Mouse (Mus musculus) right cerebral cortex, adult 18-20 months (tissue): ENCODE data around the gene Necap1.

Source experiments
- DNase-seq: peaks from one replicate; pipeline ENCODE4 v3.0.0; 2022; ENCODE audit warnings: mixed read lengths

The Necap1 gene

DNA sequence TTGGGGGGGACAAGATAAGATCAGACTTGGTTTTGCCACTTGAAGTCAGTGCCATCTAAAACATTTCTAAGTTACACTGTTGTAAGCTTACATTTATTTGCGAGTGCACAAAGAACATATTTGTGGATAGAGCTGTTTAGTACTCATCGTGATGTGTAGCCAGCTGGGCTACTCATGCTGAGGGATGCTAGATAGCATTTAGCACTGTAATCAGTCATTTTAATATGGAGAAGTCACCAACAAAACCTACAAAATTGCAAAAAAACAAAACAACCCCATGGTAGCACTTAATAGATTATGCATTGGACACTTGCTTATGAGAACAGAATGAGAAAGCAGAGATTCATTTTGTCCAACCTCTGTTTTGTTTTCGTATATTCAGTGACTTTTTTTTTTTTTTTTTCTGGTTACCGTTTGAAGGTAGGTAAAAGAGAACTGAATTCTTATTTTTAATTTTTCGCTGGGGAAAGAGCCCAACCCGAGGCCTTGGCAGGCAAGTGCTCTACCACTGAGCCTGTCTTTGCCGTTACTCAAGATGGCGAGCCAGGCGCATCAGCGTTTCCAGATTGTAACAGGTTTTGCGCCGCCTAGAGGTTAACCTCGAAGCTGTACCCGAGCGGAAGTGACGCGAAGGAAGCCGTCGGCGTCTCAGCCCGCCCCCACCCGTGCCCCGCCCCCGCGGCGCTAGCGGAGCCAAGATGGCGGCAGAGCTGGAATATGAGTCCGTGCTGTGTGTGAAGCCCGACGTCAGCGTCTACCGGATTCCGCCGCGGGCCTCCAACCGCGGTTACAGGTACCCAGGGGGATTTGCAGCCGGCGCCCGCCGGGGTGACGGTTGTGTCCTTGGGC lies at the start of gene Necap1:
Gene Necap1, plus strand, starts transcription at position 604 of the 849 bp plus-strand sequence.
- peak; percentile 98 for DNase-seq

DNA sequence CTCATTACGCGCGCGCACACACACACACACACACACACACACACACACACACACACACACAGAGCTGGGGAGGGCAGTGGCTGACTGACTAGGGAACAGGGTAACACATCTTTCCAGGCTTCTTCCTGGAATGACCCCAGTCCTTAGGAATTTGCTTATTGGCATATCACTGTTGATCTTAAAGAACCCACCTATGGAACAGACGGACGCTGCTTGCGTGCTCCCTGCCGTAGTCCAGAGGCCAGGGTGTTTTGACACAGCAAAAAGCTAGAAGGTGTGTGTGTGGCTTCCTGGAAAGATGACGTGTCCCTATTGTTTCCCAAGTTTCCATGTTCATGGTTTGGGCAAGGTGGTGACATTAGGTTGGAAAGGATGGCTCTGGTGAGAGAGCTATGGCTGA lies 49.1 kb upstream of the Necap1 start:
- DNase-seq, result no peak

DNA sequence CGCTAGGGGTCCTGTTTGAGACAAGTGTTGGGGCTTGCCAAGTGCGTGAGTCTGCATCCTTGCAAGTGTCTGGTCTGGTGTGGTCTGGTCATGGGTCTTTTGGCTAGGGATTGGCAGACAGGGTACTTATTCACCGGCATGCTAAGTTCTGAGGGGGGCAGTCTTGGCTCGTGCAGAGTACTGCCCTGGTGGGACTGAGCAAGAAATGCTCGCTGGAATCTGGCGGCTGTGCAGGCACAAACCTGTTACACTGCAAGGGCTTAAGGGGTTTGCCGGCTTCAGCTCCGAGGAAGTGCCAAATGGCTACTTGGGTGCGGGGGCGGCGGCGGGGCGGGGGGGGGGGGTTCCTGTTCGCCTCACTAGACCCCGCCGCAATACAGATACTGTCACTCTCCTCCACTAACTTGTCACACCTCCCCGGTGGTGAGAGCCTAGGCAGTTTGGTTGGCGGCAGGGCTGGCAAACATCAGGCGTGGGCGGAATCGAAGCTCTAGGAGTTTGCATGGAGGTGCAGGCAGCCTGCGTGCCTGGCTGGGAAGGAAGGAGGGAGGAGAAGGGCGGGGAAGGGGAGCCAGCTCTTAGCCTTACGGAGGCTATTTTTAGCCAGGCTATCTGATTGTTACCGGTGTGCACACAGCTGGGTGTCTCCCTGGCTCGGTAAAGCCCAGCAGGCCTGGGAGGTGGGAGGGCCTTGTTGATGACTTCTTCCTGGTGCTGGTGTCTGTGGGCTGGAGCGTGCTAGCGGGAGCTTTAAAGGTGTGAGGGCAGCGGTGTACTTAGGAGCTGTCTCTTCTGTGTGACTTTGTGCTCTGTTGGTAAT lies 48.1 kb upstream of the Necap1 start:
- DNase-seq, result peak; percentile 94

DNA sequence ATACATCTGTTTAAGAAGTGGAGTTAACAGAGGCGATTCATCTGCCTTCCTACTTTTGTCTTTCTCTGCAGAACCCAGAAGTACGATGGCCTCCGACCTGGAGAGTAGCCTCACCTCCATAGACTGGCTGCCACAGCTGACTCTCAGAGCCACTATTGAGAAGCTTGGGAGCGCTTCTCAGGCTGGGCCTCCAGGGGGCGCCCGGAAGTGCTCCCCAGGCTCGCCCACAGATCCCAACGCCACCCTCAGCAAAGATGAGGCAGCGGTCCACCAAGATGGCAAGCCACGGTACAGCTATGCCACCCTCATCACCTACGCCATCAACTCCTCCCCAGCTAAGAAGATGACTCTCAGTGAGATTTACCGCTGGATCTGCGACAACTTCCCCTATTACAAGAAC lies 46.2 kb upstream of the Necap1 start:
- no peak for DNase-seq

DNA sequence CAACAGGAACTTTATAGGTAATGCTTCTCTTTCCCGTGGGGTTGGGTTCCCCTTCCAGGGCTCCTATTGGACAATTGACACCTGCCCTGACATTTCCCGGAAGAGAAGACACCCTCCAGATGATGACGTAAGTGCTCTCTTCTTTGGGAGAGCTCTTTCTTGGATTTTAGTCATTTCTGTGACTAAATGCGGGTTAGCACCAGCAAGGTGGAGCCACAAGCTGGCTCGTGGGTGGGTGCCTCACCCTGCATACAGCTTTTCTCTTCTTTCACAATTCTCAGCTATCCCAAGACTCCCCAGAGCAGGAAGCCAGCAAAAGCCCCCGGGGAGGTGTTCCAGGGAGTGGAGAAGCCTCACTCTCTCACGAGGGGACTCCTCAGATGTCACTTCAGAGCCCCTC lies 41.4 kb upstream of the Necap1 start:
- peak; percentile 46 for DNase-seq

DNA sequence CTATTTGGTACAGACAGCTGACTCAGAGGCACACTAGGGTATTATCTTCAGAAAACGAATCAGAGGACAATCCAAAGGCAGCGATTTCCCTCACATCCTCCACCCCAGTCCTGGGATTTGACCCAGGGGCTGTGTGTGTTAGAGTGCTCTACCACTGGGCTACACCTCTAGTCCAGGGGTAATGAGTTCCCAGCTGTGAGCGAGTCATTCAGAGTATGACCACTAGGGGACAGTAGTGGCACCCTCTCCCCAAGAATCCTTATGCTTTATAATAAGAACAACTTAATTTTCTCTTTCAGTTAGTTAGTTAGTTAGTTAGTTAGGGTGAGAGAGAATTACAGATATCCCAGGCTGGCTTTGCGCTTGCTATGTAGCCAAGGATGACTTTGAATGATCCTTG lies 39.9 kb upstream of the Necap1 start:
- no peak for DNase-seq

DNA sequence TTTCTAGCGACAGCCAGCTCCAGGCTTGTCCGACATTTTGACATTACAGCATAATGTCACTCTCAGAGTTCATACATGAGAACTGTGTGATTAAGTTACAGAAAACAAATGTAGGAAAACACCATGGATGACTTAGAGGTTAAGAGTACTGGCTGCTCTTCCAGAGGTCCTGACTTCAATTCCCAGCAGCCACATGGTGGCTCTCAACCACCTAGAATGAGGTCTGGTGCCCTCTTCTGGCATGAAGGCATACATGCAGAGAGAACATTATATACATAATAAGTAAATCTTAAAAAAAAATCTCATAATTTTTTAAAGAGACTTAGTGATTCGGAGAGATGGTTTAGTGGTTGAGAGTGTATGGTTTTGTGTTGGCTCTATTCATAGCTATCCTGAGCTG lies 37.3 kb upstream of the Necap1 start:
- DNase-seq, result no peak

DNA sequence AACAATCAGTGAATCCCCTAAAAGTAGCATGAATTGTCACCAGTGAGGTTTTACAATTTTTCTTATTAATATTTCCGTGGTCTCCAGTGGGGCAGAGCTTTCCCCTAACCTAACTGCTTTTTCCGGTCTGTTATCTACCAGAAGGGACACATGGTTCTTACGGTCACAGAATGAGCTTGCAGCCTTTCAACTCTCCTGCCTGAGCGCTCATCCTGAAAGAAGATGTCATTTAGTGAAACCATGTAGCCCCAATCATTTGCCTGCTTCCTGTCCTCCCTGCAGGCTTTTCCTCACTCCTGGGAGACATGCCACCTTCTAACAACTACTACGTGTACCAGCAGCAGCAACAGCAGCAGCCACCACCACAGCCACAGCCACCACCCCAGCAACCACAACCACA lies 36.7 kb upstream of the Necap1 start:
- DNase-seq, result no peak

DNA sequence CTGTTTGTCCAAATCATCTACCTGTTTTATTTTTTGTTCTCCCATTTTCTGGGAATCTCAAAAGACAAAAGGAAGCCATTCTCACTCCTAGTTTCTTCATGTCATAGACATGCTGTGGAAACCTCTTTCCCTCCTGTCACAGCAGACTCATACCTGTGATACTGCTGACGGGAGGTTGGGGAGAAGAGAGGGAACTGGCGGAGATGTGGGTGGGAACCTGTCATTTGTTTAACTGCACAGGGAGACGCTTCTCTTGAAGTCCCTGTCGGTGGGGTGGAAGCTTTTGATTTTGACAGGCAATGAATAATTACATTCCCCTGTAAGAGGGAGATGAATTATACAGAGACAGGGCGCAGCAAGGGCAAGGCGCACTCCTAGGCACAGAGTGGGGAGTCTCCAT lies 30.5 kb upstream of the Necap1 start:
- DNase-seq, result no peak

DNA sequence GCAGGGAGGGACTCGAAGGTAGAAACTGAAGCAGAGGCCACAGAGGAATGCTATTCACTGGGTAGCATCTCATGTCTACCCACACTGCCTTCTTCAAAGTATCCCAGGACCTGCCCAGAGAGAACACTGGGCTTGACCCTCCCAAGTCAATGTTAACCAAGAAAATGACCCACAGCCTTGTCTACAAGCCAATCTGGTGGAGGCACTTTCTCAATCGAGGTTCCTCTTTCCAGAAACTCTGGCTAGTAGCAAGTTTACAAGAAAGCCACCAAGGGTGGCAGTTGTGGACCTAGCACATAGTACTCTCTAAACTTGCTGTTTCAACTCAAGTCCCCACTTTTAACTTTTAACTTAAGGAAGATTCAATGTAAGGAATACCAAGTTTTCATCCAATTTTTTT lies 21.6 kb upstream of the Necap1 start:
- no peak for DNase-seq

DNA sequence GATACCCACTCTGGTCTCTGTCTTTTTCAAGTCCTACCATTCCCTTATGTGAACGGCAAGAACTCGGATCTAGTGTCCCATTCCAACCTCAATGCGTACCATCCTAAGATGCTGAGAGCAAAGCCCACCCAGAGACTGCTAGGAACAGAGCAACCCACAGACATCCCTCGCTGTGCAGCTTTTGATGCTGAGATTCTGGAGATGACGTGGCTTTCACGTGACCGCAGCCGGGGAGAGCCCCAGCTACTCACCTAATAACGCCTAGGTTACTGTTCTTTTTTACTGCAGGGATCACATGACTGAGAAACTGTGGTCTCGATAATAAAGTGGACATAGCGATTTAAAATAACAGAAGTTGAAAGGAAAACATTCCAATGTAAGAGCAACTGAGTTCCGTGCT lies 19.7 kb upstream of the Necap1 start:
- no peak for DNase-seq

DNA sequence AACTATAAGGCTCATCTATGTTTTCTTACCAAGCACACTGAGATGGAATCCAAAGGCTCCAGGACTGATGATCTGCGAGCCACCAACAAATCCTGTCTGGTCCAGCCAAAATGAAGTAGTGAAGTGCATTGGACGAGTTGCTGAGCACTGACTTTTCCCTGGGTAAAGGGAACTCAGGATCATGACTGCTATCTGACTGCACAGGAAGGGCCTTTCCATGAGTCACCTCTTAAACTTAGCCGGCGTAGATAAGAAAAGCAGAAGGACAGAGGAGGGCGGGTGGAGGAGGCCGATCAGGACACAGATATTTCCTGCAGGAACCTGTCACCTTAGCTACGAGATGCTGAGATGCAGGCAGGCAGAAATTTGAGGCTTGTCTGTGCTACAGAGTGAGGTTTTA lies 18.3 kb upstream of the Necap1 start, which contains the start of gene C3ar1:
Gene C3ar1, minus strand, starts transcription at position 207 of the 400 bp plus-strand sequence.
- DNase-seq, result no peak

DNA sequence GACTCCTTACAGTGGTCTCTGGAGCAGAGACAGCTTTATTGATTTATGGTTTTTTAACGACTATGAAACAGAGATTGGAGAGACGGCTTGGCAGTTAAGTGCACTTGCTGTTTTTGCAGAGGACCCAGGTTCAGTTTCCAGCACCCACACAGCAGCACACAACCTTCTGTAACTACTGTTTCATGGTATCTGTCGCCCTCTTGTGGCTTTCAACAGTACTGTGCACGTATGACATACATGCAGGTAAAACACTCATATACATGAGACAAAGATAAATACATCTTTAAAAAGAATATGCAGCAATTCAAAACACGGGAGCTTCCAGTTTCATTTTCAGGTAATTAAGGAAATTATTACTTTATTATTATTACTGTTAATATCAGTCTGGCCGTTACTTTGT lies 11.8 kb upstream of the Necap1 start:
- no peak for DNase-seq

DNA sequence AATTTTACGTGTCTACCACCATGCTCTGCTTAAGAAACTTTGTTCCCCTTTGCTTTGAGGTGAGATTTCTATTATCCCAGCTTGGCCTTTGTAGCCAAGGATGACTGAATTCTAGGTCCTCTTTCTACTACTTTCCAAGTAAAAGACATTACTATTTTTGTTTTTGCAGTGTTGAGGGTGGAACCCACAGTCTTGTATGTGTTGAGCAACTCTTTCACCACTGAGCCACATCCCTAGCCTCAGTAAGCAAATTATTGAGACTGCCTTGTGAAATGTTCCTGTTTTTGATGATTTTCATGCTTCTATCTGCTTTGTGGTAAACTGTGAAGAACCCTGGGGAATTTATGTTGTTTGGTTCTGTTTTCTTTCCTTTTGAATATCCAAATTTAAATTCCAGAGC lies 11.4 kb upstream of the Necap1 start:
- no peak for DNase-seq

DNA sequence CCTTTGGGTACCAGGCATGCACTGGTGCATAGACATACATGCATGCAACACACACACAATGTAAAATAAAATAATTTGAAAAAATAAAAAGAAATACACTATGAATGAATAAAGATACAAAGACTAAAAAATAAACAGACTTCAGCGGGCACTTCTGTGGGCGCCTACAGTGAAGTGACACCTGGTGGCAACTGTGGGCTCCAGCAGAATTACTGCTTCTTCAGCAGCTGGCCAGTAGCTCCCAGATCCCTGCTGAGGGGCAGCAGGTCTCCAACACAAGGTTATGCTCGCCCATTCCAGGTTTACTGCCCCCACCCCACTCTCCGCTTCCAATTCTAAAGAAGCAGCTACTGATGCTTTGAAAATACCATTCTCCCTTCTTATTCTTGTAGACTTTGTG lies 6.4 kb upstream of the Necap1 start:
- no peak for DNase-seq

DNA sequence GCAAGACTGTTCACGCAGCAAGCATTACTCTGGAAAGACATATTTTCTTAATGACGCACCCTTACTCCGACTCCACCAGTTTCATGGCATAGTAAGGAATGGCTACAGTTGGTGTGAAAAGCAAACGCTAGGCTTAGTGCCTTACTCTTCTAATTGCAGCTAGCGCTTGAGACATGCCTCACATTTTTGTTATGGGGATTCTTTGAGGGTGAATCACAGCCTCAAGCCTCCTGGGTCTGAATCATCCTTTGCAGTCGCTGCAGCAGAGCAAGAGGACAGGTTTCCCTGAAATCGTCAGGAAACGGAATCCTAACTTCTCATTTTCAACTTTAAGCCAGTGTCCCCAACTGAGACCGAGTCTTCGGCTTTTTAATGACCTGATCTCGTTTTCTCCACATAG lies 4.4 kb upstream of the Necap1 start:
- peak; percentile 22 for DNase-seq

DNA sequence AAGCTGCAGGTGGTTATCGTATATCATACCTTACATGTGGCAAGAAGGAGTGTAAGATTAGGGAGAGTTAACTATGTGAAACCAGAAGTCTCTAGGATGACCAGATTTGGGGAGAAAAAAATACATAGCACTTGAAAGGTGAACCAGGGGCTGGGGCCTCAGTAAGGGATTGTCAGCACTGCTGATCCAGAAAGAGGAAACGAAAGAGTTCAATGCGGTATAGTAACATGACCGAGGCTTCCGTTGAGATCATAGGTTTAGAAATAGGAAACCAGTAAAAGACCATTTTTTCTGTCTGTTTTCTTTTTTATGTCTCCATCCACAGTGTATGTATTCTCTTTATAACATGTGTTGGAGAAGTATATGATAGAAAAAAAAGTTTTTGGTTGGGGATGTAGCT lies 1.5 kb upstream of the Necap1 start:
- no peak for DNase-seq

DNA sequence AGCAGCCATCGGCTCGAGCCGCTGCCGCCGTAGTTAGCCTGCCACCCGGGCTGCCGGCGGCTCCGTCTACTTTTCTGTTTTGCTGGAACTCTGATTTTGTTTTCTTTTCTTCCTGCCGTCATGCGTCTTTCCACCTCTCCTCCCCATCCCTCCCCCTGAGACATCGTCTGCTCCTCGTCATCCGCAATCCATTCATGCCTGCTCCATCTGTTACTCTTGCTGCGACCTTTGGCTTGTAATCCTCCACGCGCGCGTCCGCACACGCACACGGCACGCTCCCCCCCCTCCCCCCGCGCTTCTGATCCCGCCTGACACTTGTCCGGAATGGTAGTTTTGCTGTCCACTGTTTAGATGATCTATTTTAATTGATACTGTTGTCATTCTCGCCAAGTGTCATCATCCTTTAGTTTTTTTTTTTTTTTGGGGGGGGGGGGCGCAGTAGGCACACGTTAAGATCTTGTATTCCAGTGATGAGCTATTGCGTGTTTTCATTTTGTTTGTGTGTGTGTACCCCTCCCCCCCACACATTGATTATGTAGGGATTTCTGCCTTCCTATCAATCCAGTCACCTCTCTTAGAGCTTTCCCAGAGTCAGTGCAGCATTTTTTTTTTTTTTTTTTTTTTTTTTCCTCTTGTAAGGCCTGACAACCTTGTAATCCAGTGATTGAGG lies 581 bp downstream of the Necap1 start:
- no peak for DNase-seq

DNA sequence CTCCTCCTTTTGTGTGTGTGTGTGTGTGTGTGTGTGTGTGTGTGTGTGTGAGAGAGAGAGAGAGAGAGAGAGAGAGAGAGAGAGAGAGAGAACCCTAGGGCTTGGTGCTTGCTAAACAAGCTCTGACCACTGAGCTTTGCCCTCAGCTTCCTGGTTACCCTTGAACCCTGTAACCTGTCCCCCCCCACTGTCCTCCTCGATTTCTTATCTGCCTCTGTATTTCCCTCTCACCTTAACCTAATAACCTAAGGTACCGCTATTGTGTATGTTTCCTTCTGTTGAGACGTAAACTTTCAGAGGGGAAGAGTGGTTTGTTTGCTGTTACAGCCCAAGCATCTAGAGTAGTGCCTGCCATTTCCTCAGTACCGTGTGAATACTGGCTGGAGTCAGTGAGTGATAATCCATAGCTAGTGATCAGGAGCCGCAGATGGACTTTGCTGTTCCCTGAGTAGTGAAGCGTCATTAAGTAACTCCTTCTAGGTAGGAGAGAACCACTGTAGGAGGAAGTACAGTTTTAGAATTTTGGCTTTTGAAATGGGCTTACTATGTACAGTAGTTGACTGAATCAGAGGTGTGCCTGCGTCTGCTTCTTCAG lies 5.0 kb downstream of the Necap1 start:
- DNase-seq, result no peak

DNA sequence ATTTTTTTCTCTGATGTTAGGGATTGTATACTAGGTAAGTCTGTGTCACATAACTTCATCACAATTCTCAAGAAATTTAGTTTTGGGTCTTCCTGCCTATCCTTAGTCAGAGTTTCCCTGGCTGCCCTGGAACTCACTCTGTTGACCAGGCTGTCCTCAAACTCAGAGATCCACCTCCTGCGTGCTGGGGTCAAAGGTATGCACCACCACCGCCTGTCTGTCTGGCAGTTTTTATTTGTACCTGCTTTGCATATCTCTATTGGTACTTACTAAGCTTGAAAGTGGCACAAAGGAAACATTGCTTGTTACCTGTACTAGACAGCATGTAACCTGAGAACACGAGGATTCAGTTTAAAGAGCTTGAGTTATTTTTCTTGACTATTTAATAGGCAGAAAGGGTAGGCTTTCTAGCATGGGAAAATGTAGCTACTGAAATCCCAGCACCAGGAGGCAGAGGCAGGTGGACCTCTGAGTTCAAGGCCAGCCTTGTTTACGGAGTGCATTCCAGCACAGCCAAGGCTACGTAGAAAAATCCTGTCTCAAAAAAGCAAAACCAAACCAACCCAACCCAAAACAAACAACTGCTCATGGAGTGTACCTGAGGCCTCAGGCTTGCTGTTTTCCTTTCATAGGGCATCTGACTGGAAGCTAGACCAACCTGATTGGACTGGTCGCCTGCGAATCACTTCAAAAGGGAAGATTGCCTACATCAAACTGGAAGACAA lies 5.7 kb downstream of the Necap1 start:
- no peak for DNase-seq

DNA sequence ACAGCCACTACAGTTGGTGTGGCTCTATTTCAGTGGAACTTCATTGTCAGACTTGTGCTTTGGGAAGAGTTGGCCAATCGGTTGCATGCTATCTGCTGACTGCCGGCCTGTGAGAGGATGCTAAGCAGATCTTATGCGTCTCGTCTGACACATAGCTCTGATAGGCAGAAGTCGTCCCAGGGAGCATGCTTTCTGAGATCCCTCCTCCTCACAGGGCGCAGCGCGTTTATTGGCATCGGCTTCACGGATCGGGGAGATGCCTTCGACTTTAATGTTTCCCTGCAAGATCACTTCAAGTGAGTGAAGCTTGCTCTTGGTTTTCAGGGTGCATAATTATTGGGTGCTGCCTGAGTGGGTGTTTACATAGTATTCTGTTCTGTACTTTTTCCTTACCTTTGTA lies 7.0 kb downstream of the Necap1 start:
- DNase-seq, result no peak

DNA sequence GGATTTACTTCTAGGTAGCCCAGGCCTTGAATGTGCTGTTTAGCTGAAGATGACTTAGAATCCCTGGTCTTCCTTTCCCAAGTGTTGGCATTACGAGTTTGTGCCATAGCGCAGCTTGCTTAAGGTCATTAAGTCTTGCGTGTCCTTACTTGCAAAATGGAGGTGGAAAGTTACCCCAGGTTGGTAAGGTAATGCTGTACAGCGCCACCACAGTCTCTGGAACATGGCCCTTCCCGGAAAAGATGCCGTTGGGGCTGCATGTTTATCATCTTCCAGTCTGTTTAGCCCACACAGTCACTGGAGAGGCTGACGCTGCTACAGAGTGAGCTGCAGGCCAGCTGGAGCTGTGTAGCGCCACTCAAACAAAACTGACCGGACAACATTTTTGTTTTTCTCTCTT lies 9.3 kb downstream of the Necap1 start:
- no peak for DNase-seq

DNA sequence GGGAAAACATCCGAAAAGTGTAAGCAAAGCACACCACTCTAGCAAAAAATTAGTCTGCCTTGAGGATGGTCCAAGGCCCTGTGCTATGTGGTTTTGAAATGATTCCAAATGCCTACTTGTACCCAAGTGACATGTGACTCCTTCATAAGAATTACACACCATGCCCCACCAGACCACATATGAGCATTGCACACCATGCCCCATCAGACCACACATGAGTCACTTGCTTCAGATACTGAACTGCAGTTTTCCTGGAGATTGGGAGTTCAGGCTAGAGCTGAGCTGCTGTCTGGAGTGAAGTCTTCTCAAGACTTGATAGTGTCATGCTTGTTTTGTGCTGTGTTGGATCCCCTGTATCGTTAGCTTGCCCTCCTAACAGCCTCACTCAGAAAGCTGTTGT lies 15.3 kb downstream of the Necap1 start:
- DNase-seq, result no peak
